Mouse (Mus musculus): Measurements from ENCODE around the gene Mars.

DNA sequence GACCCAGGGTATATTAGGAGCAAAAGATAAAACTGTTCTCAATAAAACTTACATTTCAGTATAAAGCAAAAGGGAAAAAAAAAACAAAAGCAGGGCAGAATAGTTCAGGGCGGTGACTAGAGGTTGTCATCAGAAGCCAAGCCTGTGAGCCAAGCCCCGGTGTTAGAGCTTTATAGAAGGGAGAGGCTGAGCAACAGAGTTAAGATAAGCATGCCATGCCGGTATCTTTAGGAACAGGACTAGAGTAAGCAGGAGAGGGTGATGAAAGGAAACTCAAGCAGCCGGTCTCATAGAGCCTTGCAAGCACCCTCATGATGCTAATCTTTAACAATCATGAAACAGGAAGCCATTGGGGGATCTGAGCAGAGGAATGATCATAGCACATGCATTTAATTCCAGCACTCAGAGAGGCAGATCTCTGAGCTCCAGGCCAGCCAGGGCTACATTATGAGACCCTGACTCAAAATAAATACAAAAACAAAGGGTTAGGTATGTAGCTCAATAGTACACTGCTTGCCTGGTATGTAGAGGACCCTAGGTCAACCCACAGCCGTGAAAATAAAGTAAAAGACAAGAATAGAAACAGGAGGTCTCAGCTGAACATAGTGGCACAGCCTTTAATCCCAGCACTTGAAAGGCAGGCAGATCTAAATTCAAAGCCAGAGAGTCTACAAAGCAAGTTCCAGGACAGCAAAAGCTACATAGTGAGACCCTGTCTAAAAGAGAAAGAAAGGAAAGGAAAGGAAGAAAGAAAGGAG lies 19.5 kb downstream of the Mars start:
- no peak for TF ChIP-seq CTCF (IDR thresholded peaks at IDR 0.05; ENCODE audit: low read depth)
- no peak for TF ChIP-seq EP300 (IDR thresholded peaks at IDR 0.05; ENCODE audit: low read depth)
